Mouse (Mus musculus) retina, postnatal 7 days (tissue): ENCODE data around the gene Parp16.

Source experiments
- DNase-seq: peaks from one replicate; pipeline ENCODE4 v3.0.0-alpha.2; 2012; ENCODE audit warnings: low read depth, low spot score

Parp16 gene

DNA sequence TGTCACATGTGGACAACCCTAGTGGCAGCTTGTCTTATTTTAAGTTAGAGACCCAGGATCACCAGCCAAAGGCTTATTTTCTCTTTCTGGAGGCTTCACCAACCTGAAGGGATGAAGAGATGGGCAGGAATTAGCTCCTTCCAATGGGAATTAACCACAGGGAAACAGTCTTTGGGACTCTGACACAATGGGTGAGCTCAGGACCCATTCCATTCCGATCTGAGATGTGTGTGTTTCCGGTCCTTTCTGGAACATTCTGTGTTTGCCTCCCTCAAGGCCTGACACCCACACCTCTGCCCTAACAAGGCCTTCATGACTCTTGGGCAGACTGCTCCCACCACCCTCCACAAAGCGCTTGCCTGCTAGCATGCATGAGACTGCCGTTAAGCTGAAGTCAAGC lies at the start of gene Parp16:
Parp16 (plus strand) TSS at position 301 of the 400 bp plus-strand sequence.
- no peak for DNase-seq

DNA sequence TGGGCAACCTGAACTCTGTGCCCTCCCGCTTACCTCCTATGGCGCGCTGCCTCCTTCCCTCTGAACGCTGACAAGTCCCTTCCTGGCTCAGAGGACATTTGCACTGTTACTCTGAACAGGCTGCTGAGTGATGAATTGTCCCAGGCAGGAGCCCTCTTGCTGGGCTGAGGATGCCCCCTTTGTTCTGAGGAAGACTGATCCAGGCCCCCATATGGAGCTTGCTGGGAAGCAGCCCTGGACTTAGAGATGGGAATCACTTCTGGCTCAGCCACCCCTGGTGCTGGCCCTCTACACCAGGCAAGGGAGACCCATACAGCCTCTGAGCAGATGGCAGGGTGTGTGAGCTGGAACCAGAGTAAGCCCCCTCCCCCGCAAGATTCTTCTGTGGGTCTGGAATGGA lies 49.2 kb upstream of the Parp16 start:
- DNase-seq, result no peak

DNA sequence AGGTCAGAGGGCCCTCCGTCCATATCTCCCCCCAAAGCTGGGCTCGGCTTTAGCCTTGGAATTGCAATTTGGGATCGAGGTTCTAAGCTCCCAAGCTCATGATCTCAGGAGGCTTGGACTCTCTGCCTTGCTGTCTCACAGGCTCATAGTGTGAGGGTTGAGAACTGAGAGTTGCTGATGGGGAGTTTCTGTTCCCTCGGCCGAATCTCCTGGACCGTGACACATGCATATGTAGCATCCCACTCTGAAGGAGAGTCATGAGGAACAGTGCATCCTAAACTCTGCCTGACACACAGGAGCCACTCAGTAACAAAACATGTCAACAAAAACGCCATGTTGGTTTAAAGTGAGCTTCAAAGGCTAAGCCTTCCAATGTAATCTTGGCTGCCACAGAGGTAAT lies 46.6 kb upstream of the Parp16 start:
- no peak for DNase-seq

DNA sequence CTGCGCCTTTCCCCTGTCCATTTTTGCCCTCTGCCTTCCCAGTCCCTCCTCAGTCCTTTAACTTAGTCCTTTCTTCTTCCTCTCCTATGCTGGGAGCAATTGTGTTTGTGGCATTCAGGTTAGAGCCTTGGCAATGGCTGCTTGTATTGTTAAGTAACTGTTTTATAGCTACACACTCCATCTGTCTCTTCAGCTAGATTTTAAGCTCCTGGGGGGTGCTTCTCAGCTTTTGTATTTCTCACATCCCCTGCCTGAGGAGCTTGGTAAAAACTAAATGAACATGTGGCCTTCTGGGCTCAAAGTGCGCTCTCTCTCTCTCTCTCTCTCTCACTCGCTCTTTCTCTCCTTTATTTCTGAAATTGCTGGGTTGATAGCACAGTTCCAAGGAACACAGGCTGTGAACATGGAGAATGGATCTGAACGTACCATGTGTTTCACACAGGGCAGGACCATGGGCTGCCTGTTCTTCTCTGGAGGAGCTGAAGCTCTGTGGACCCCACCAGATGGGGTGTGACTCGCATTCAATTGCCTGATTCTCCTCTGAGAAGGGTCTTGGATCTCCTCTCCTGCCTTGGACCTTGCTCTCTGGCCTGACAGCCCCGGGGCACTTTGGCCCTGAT lies 42.3 kb upstream of the Parp16 start:
- DNase-seq, result no peak

DNA sequence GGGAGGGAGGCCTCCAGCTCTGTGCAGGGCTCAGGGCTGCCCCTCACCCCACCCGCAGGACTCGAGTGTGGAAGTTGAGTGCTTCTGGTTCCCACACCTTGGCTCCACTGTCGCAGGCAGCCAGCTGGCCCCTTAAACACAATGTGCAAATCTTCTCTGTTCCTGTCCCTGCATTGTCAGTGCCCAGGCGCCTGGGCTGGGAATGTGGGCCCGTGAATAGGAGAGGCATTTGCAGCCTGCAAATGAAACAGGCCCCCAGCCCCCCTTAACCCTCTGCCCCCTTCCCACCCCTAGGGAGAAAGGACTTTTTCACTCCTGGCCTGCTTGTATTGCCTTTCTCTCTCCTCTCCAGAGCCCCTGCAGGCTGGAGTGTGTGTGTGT lies 41.8 kb upstream of the Parp16 start:
- no peak for DNase-seq

DNA sequence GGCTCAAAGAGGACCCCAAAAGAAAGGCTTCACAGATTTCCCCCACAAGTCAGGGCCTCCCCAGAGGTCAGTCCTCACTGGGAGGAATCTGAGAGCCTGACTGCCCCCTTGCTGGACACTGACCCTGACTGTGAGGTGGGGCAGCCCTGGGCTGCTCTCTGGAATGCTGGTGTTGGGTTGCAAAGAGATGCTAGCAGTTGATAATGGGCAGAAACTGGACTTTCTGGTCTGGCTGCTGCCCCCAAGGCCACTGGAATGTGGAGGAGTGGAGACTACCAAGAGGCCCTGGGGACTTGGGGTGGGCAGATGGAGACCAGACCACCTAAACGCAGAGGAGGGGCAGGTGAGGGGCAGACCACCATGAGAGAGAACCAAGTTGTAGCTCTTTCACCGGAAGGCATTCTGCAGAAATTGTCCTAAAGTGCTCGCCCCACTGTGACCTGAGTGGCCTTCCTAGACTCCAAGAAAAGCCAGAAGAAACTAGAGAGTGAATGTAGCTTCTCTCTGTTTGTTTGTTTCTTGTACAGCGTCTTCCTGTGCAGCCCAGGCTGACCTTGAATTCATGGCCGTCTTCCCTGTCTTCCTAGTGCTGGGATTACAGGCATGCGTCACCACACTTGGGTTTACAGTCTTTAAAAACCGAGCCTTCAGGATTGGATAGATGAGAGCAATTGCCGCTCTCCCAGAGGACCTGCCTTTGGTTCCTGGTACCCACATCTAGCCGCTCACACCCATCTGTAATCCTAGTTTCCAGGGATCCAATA lies 40.3 kb upstream of the Parp16 start:
- DNase-seq, result no peak

DNA sequence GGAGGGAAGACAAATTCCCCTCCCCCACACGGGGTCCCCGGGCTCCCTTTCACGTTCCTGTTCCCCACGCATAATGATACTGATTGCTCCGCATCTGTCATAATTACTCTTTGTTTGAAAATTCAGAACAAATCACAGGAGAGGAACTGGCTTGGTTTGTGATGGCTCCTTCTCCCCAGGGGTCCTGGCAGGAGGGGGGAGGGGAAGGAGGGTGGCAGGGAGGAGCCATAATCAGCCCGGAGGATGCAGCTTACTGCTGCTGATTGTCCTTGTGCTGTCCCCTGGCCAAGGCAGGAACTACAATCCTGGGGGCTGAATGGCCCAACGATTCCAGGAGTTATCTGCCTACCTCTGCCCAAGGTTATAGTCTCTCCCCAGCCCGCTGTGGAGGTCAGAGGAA lies 38.5 kb upstream of the Parp16 start:
- DNase-seq, result no peak

DNA sequence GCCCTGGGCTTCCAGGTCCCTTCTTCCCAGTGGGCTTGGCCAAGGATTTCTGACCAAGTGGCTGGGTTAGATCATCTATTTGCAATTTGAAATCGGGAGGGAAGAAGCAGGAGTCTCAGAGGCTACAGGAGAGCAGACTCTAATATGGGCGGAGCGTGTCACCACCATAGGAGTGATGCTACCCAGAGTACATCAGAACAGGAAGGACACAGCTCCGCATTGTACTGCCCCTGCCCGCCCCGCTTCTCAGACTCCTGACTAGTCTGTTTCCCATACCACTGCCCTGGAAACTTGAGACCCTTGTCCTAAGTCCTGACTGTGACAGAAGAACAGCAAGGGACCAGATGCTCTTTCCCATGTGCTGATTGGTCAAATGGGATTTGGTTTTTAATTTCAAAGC lies 37.5 kb upstream of the Parp16 start:
- no peak for DNase-seq

DNA sequence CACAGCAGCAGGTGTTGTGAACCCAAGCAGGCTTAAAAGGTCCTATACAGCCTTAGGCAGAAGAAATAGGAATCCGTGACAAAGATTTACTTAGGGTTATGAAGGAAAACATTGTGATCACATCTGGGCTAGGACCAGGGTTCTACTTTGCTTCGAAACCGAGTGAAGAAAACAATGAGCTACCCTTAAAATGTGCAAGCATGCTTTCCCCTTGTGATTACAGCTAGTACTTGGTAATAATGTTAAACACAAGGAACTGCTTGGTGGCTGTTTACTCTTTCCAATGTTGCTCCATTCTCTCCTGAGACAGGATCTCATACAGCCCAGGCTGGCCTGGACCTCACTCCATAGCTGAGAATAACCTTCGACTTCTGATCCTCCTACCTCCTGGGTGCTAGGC lies 34.0 kb upstream of the Parp16 start:
- DNase-seq, result no peak

DNA sequence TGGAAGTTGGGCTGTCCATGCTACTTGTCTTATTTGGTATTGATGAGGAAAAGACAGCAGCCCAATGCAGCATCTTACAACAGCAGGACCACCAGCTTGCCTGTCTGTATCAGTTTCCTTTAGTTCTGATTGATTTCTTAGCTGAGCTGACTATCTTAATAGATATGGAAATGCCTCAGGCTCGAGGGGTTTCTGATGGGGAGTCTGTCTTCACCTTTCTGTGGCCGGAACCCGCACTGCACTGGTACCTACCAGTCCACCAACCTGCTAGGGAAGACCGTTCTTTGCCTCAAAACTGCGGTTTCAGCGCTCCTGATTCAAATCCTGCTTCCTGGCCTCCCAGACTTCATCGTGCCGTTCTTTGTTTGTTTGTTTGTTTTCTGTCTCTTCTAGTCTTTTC lies 33.3 kb upstream of the Parp16 start:
- no peak for DNase-seq

DNA sequence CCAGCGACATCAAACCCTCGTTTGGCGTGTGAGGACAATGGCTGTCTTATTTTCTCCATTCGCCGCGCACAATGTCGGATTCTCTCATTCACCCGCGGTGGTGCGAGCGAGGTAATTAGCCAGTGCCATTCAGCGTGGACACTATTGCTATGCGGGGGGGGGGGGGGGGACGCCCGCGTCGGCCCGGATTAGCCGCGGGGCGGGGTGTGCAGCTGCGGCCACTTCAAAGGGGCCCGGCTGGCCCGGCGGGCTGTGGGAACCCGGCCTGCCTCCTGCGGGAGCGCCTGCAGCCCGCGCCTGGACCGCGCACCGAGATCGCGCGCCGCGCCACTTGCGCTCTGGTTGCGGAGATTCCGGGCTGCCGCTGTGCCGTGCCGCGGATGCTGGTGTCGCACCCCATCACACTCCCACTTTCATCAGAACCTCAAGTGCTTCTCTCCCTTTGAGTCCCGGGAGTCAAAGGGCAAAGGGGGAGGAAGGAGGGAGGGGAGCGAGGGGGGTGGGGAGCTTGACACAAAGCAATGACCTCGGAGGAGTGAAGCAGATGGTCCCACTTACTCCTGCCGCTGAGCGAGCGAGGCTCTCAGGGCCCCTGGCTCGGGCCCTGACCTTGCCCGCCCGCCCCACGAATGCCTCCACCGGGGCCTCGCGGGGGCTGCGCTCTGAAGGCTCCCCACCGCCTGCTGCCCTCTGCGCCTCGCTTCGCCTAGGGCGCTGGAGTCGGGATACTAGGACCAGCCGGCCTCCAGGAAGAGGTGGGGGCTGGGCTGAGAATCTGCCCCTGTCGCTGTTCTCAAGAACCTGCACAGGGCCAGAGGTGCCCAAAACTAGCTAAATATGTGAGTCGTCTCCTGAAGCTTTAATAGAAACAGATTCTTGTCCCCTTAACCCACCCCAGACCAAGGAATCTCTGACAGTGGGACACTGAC lies 32.2 kb upstream of the Parp16 start:
- peak; percentile 46 for DNase-seq

DNA sequence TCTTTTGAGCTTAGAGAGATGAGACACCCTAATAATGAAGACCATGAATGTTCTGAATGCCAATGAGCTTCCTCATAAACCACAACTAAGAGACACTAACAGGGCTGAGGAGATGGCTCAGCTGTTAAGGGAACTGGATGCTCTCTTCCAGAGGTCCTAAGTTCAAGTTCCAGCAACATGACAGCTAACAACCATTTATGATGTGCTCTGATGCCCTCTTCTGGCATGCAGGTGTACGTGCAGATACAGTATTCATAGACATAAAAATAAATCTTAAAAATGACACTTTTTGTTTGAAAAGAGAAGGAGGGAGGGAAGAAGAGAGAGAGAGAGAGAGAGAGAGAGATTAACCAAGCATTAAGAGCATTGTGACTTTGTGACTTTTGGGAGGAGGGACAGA lies 30.3 kb upstream of the Parp16 start:
- no peak for DNase-seq

DNA sequence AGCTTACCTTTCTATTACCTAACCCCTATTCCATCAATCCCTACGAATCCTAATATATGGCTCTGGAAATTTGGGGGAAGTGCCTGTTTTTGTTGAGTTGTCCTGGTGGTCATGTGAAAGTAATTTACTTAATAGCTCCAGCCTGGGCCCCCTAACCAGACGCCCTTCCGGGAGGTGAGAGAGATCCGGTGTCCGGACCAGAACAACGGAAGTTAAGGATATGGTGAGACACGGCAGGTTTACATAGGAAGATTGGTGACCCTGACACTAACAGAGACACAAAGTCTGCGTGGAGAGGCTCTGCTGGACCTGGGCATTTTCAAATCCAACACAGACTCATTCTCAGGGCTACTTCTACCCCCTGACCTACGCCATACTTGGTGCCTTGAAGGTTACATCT lies 28.8 kb upstream of the Parp16 start:
- no peak for DNase-seq

DNA sequence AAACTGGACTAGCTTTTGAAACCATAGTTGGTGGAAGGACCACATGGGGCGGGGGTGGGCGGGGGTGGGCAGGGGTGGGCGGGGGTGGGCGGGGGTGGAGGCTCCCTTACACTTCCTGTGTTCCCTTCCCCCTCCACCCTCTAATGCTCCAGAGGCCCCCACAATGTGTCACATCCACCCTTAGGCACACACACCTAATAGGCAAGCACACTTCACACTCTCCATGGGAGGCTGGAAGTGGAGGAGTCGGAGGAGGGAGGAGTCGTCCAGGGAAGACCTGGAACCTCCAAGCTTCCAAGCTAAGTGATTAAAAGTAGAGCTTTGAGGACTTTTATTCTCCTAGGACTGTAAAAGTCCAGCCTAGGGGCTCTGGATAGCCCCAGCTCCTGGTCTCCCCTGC lies 26.6 kb upstream of the Parp16 start:
- no peak for DNase-seq

DNA sequence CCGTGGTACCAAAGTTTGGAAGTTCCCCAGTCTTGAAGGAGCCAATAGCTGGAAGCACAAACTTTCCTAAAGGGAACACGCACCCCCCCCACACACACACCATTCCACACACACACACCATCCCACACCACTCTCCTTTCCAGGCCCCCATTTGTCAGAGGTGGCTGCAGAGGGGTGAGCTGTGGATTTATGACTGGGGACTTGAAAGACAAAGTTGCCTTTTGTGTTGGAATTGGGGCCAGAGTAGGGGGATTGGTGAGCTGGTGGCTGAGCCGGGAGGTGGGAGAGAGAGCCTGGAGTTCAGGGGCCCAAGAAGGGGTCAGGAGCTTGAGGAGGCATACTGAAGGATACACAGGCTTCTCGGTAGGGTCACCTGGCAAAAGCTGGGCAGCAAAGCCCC lies 26.2 kb upstream of the Parp16 start:
- no peak for DNase-seq

DNA sequence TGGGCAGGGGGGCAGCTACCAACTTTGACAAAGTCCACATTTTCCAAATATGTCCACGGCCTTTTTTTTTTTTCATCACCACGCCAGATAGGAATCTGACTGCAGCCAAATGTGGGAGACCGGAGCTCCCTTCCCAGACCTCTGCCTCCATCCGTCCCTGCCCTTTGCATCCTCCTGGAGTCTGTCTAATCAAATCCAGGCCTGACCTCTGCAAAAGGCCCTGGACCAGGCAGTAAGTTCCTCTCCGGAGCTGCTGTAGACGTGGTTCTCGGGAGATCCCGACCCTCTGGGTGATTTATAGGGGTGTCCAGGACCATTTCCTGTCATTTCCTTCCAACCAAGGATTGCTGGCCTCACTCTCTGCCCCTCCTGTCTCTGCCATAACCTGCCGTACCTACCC lies 22.5 kb upstream of the Parp16 start:
- DNase-seq, result no peak

DNA sequence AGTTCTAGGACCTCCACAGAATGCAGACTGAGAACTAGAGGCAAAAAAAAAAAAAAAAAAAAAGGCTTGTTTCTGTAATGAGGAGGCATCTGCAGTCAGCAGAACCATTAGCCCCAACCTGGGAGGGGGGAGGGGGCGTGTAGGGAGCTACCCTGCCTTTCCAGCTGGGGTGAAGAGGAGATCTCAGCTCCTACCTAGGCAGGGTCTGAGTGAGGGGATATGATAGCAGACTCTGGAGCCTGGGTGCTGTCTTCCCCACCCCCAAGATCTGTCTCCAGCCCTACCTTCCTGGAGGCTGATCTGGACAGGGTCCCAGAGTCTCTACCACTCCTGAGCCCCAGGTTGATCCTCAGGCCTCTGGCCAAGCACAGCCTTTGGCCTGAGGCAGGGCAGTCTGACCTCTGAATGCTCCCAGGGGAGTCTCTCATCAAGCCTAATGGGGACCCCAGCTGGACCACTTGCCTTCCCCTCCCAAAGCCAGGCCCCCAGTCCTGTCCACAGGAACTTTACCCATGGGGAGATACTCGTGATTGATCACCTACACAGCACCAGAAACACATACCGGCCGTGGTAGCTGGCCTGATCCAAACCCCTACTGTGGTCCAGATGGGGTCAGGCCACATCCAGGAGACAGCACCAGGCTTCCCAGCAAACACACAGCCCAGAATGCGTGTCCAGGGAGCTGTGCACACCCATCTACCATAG lies 19.8 kb upstream of the Parp16 start:
- no peak for DNase-seq

DNA sequence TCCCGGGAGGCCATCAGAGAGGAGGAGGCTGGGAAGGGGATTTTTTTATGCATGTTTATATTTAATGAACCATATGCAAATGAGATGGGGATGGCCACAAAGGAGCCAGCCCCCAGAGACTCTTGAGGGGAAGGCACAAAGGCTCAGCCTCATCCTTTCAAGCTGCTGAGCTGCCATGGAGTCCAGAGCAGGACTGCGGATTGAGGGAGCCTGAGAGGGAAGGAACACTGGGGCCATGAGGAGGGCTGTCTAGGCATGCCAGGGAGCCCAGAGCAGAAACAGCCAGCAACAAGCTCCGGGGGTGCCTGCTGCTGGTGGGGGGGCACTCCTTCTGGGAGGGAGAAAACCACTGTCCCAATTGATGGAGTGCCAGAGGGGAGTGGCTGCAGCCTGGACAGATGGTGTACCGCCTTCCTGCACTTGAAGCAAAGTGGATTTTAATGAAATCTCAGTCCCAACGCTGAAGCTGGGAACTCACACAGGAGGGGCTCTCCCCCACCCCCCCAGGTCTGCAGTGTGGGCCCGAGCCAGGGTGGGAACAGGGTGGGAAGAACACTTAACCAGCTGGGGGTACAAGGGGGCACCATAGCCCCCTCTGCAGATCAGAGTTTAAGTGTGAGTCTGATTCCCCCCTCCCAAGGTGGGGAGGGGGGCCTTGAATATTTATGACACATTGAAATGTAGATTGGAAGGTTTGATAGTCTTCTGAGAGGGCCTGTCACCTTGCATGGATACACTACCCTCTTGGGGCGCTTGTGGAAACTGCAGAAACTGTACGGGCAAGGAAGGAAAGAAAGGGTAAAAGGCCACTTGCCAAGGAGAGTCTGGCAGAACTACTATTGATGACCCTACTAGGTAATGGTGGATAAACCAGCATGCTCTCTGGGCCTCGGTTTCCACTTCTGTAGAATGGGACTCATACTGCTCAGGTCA lies 18.9 kb upstream of the Parp16 start:
- DNase-seq, result no peak

DNA sequence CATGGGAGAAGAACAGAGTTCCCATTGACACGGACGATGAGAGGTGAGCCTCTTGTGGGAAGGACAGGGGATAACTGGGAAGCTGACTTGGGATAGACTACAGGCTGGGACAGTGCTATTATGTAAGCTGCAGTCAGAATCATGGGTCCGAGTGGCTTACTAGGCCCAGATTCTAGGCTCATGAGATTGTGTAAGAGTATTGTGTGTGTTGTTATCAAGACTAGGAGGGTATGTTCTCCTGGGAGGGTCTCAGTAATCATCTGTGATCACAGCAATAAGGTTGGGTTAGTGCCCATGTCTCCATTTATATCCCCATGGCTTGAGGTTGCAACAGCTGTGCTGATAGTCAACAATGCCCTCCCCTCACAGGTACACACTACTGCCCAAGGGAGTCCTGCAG lies 17.7 kb upstream of the Parp16 start:
- no peak for DNase-seq

DNA sequence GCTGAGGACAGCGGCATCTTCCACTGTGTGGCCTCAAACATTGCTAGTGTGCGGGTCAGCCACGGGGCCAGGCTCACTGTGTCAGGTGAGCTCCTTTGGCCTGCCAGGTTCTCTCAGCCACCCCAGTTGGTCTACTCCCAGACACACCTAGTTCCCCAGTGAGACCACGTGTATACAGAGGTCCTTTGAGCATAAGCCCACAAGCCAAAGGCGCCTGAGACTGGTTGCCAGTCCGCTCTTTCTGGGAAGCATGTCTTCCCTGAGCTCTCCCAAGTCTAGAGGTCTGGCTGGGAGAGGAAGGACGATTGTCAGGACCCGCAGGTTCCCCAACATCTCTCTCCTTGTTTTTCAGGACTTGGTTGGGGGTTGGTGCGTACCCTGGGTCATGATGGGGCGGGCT lies 17.2 kb upstream of the Parp16 start:
- DNase-seq, result no peak
